9 mouse cellular contexts compared by ENCODE assay signal in the genomic region with DNA sequence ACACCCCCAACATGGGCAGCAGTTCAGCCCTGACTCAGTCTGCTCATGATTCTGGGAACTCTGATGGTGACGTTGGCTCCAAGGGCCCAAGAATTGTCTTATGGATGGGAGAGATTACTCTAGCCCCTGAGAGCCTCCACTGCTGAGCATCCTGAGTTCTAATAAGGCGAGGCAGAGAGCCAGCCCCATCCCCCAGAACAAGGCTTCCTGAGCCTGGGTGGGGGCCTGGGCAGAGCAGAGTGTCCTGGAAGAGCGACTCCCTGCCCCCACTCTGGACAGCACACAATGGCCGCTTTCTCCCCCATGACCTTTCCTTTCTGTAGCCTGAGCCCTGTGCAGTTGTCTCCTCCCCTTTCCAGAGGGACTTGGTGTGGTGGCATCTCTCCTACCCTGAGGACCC. TPM values are rescaled to one million over a fixed set of nuclear protein-coding genes. Genes with fewer than 3 reads are reported as not detected.
DNase-seq lines count a peak whose midpoint lies in the region; ATAC-seq lines count a peak whose summit lies in the region.
"Had no signal": no experiment of that assay in that cellular context is flagged by ENCODE, and none has a peak within 500 bp of the region (broad histone marks: within the 10 kb centered on the region; RNA-seq: fewer than 3 reads in every experiment).

No protein-coding gene starts in this region.

- peaks cover 23% of the 10 kb centered on the region for H3K36me3 ChIP-seq in hindbrain, embryonic 15.5 days
- peaks cover 7% of the 10 kb centered on the region for H3K36me3 ChIP-seq in lung, embryonic 16.5 days (ENCODE audit: control insufficient read depth, insufficient read depth, low read length)

- peaks cover 32% of the 10 kb centered on the region for H3K4me1 ChIP-seq in brown adipose tissue, adult 24 weeks (ENCODE audit: control insufficient read depth, insufficient read depth, insufficient read length, low read length)
- peaks cover 56% of the 10 kb centered on the region for H3K4me1 ChIP-seq in hindbrain, embryonic 15.5 days (replicated peaks)
- peaks cover 41% of the 10 kb centered on the region for H3K4me1 ChIP-seq in lung, embryonic 16.5 days (replicated peaks; ENCODE audit: control insufficient read depth, insufficient read depth, low read length)

- H3K27me3 ChIP-seq in hindbrain, embryonic 15.5 days = no peaks in the 10 kb centered on the region
- no peaks in the 10 kb centered on the region for H3K27me3 ChIP-seq in lung, embryonic 16.5 days (ENCODE audit: control insufficient read depth, insufficient read depth, low read depth, low read length)

- H3K27ac ChIP-seq in brown adipose tissue, adult 24 weeks (replicated peaks; ENCODE audit: low read depth, low read length) = peak overlapping the region; percentile 96
- peak overlapping the region; percentile 54; the same call in 1 of the 2 replicates for H3K27ac ChIP-seq in hindbrain, embryonic 15.5 days (replicated peaks)
- peak overlapping the region; percentile 95 for H3K27ac ChIP-seq in lung, embryonic 16.5 days (ENCODE audit: low read length)

- no peak overlapping the region for H3K4me2 ChIP-seq in hindbrain, embryonic 15.5 days
- H3K4me2 ChIP-seq in lung, embryonic 16.5 days (ENCODE audit: low read depth, low read length) = peak overlapping the region; percentile 12; the same call in 1 of the 2 replicates

- no peak overlapping the region for H3K9ac ChIP-seq in hindbrain, embryonic 15.5 days
- H3K9ac ChIP-seq in lung, embryonic 16.5 days (ENCODE audit: low read length) = 0 out of 2 replicates have a peak overlapping the region, but pooled peaks have one; percentile 2

- H3K9me3 ChIP-seq in hindbrain, embryonic 15.5 days = no peaks in the 10 kb centered on the region
- no peaks in the 10 kb centered on the region for H3K9me3 ChIP-seq in lung, embryonic 16.5 days (ENCODE audit: control insufficient read depth, low read length)

- DNase-seq in embryo, embryonic 10 days (ENCODE audit: low spot score) = peak; percentile 77
- DNase-seq in embryo, embryonic 9.5 days (ENCODE audit: extremely low spot score) = no peak
- no peak for DNase-seq in c-Kit-positive CD71-positive TER-119-positive erythroid progenitor cells, embryonic 14.5 days (ENCODE audit: low spot score)
- DNase-seq in gastrocnemius, adult 18-20 months (ENCODE audit: low spot score) = no peak

- H3K4me3 ChIP-seq in brown adipose tissue, adult 24 weeks (ENCODE audit: insufficient read depth, low read depth, low read length) = peak overlapping the region; percentile 3; the same call in 1 of the 2 replicates
- H3K4me3 ChIP-seq in hindbrain, embryonic 15.5 days = no peak overlapping the region
- H3K4me3 ChIP-seq in lung, embryonic 16.5 days (ENCODE audit: low read length) = no peak overlapping the region
- H3K4me3 ChIP-seq: myocyte had no signal

- no peak for ATAC-seq in hindbrain, embryonic 15.5 days (ENCODE audit: low FRiP score, low read depth)
- ATAC-seq in lung, embryonic 16.5 days (ENCODE audit: low read depth) = peak; percentile 10; the same call in 1 of the 2 replicates
- no peak for ATAC-seq in megakaryocyte progenitor cell, adult 5-6 weeks (replicated peaks; ENCODE audit: poor library complexity)

- 26% methylated on average over 4 of the region's 4 CpGs for WGBS in hindbrain, embryonic 15.5 days
- WGBS in lung, embryonic 16.5 days = 43% methylated on average over 4 of the region's 4 CpGs

RNA-seq across cellular contexts. Expression of gene Git1, which starts 4.5 kb away (rescaled TPM):
- 13.6 and 15.6 TPM in 2 replicates for polyA plus RNA-seq in brown adipose tissue, adult 24 weeks (2012; ENCODE audit: insufficient read depth, insufficient read length, missing spikeins)
- 16.4 and 18.1 TPM in 2 replicates for polyA plus RNA-seq in hindbrain, embryonic 15.5 days (2015; fragmentation: Nextera tagmentation; extraction: Ambion mirVana)
- polyA plus RNA-seq in lung, embryonic 16.5 days (2015; fragmentation: Nextera tagmentation; extraction: Ambion mirVana) = 9.1 and 9.2 TPM in 2 replicates
- total RNA-seq in megakaryocyte progenitor cell, adult 5-6 weeks (2015) = 24.3 and 27.6 TPM in 2 replicates
- 14.5 and 17.1 TPM in 2 replicates for total RNA-seq in megakaryocyte progenitor cell, adult 5-6 weeks (2017)
- total RNA-seq in gastrocnemius, adult 18-20 months (2021) = 10 to 100 TPM; 28.0 to 37.1 TPM

RNA-seq across cellular contexts. Expression of gene Ankrd13b, which starts 8.4 kb away (rescaled TPM):
- polyA plus RNA-seq in brown adipose tissue, adult 24 weeks (2012; ENCODE audit: insufficient read depth, insufficient read length, missing spikeins) = 1.2 and 1.6 TPM in 2 replicates
- polyA plus RNA-seq in hindbrain, embryonic 15.5 days (2015; fragmentation: Nextera tagmentation; extraction: Ambion mirVana) = 36.6 and 50.7 TPM in 2 replicates
- 2.8 and 3.0 TPM in 2 replicates for polyA plus RNA-seq in lung, embryonic 16.5 days (2015; fragmentation: Nextera tagmentation; extraction: Ambion mirVana)
- total RNA-seq in megakaryocyte progenitor cell, adult 5-6 weeks (2015) = 10.0 and 10.4 TPM in 2 replicates
- 5.7 and 6.0 TPM in 2 replicates for total RNA-seq in megakaryocyte progenitor cell, adult 5-6 weeks (2017)
- 10 to 100 TPM; 10.6 to 11.6 TPM for total RNA-seq in gastrocnemius, adult 18-20 months (2021)

RNA-seq across cellular contexts. Expression of gene Abhd15, which starts 17.1 kb away (rescaled TPM):
- 13.4 and 16.1 TPM in 2 replicates for polyA plus RNA-seq in brown adipose tissue, adult 24 weeks (2012; ENCODE audit: insufficient read depth, insufficient read length, missing spikeins)
- 2.7 TPM in 2 replicates for polyA plus RNA-seq in hindbrain, embryonic 15.5 days (2015; fragmentation: Nextera tagmentation; extraction: Ambion mirVana)
- 3.9 and 4.0 TPM in 2 replicates for polyA plus RNA-seq in lung, embryonic 16.5 days (2015; fragmentation: Nextera tagmentation; extraction: Ambion mirVana)
- 3.2 and 3.4 TPM in 2 replicates for total RNA-seq in megakaryocyte progenitor cell, adult 5-6 weeks (2015)
- total RNA-seq in megakaryocyte progenitor cell, adult 5-6 weeks (2017) = 3.6 and 4.6 TPM in 2 replicates
- total RNA-seq in gastrocnemius, adult 18-20 months (2021) = under 1 TPM; 0.43 to 0.87 TPM

RNA-seq across cellular contexts. Expression of gene Trp53i13, which starts 17.9 kb away (rescaled TPM):
- 7.7 and 8.4 TPM in 2 replicates for polyA plus RNA-seq in brown adipose tissue, adult 24 weeks (2012; ENCODE audit: insufficient read depth, insufficient read length, missing spikeins)
- polyA plus RNA-seq in hindbrain, embryonic 15.5 days (2015; fragmentation: Nextera tagmentation; extraction: Ambion mirVana) = 16.8 and 19.6 TPM in 2 replicates
- 31.3 and 32.2 TPM in 2 replicates for polyA plus RNA-seq in lung, embryonic 16.5 days (2015; fragmentation: Nextera tagmentation; extraction: Ambion mirVana)
- total RNA-seq in megakaryocyte progenitor cell, adult 5-6 weeks (2015) = 1.7 and 2.0 TPM in 2 replicates
- total RNA-seq in megakaryocyte progenitor cell, adult 5-6 weeks (2017) = 1.7 and 8.2 TPM in 2 replicates
- 1 to 10 TPM; 2.5 to 3.5 TPM for total RNA-seq in gastrocnemius, adult 18-20 months (2021)

RNA-seq across cellular contexts. Expression of gene Gm10392, which starts 21.1 kb away (rescaled TPM):
- not detected in 2 replicates for polyA plus RNA-seq in brown adipose tissue, adult 24 weeks (2012; ENCODE audit: insufficient read depth, insufficient read length, missing spikeins)
- polyA plus RNA-seq in hindbrain, embryonic 15.5 days (2015; fragmentation: Nextera tagmentation; extraction: Ambion mirVana) = 0.12 and 0.16 TPM in 2 replicates
- polyA plus RNA-seq in lung, embryonic 16.5 days (2015; fragmentation: Nextera tagmentation; extraction: Ambion mirVana) = 0.18 TPM in 1 of 2 replicates, not detected in the other
- total RNA-seq in megakaryocyte progenitor cell, adult 5-6 weeks (2015) = 0.32 TPM in 1 of 2 replicates, not detected in the other
- total RNA-seq in megakaryocyte progenitor cell, adult 5-6 weeks (2017) = 0.41 and 1.2 TPM in 2 replicates
- not detected for total RNA-seq in gastrocnemius, adult 18-20 months (2021)
- polyA plus RNA-seq: myocyte had no signal
